Mouse (Mus musculus): ENCODE data around the gene Fam208b.
A peak's percentile ranks its signal among the peaks of the same experiment; 100 is the strongest.

The Fam208b gene

GRCm38 (mm10) chr13:3538223-3538968 lies 72.5 kb downstream of the Fam208b start:
- peak; percentile 64; the same call in 1 of the 2 replicates for TF ChIP-seq GATA4 (IDR thresholded peaks at IDR 0.05; ENCODE audit: insufficient replicate concordance, low read length)

GRCm38 (mm10) chr13:3537594-3538222 lies 73.2 kb downstream of the Fam208b start, which contains the start of gene Gdi2:
Gdi2 (plus strand) TSS chr13:3538063.
- no peak; the same call in 1 of the 2 replicates for TF ChIP-seq GATA4 (IDR thresholded peaks at IDR 0.05; ENCODE audit: insufficient replicate concordance, low read length)

- TF ChIP-seq GATA4 (IDR thresholded peaks at IDR 0.05; ENCODE audit: insufficient replicate concordance, low read length), result no peak
These were observed 76.8 kb downstream of the Fam208b start for GRCm38 (mm10) chr13:3534146-3534545.

GRCm38 (mm10) chr13:3532451-3532850 lies 78.5 kb downstream of the Fam208b start:
- TF ChIP-seq GATA4 (IDR thresholded peaks at IDR 0.05; ENCODE audit: insufficient replicate concordance, low read length), result no peak

- no peak for TF ChIP-seq GATA4 (IDR thresholded peaks at IDR 0.05; ENCODE audit: insufficient replicate concordance, low read length)
These were observed 79.1 kb downstream of the Fam208b start for GRCm38 (mm10) chr13:3531692-3532320.

GRCm38 (mm10) chr13:3530451-3530850 lies 80.5 kb downstream of the Fam208b start:
- TF ChIP-seq GATA4 (IDR thresholded peaks at IDR 0.05; ENCODE audit: insufficient replicate concordance, low read length), result no peak

- no peak for TF ChIP-seq GATA4 (IDR thresholded peaks at IDR 0.05; ENCODE audit: insufficient replicate concordance, low read length)
These were observed 84.6 kb downstream of the Fam208b start for GRCm38 (mm10) chr13:3526328-3526727.

- TF ChIP-seq GATA4 (IDR thresholded peaks at IDR 0.05; ENCODE audit: insufficient replicate concordance, low read length), result no peak
These were observed 85.3 kb downstream of the Fam208b start for GRCm38 (mm10) chr13:3525611-3526051.

GRCm38 (mm10) chr13:3523946-3524345 lies 87.0 kb downstream of the Fam208b start:
- no peak for TF ChIP-seq GATA4 (IDR thresholded peaks at IDR 0.05; ENCODE audit: insufficient replicate concordance, low read length)

- no peak for TF ChIP-seq GATA4 (IDR thresholded peaks at IDR 0.05; ENCODE audit: insufficient replicate concordance, low read length)
These were observed 87.4 kb downstream of the Fam208b start for GRCm38 (mm10) chr13:3523459-3523858.
